9 mouse cellular contexts compared by ENCODE assay signal in the genomic region with DNA sequence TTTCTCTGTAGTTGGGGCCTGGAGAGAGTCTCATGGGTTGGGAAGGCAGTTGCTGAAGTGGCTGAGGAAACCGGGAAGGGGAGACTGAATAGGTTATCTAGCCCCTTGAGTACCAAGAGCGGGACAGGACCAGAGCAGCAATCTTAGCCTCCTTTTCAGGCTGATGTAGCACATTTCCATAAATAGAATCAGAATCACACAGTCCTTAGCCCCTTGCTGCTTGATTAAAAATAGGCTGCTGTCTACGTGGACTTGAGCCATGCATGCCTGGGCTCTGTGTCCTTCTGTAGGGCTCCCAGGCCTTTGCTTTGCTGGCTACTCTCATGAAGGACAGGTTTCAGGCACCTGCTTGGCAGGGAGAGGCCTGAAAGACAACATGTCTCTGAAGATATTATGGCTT. TPM values are rescaled to one million over a fixed set of nuclear protein-coding genes. Genes with fewer than 3 reads are reported as not detected.
DNase-seq lines count a peak whose midpoint lies in the region; TF ChIP-seq lines count a peak whose summit lies in the region.
"Had no signal": no experiment of that assay in that cellular context is flagged by ENCODE, and none has a peak within 500 bp of the region (broad histone marks: within the 10 kb centered on the region; RNA-seq: fewer than 3 reads in every experiment).

No protein-coding gene starts in this region.

- no peak for TF ChIP-seq CTCF in heart, adult 2 months (IDR thresholded peaks at IDR 0.05)

- peaks cover 5% of the 10 kb centered on the region; the same call in 1 of the 2 replicates for H3K36me3 ChIP-seq in heart, adult 2 months (ENCODE audit: control insufficient read depth, insufficient read depth, low read length)
- H3K36me3 ChIP-seq: stomach, embryonic 15.5 days had no signal

- TF ChIP-seq EP300 in heart, adult 2 months (IDR thresholded peaks at IDR 0.05; ENCODE audit: insufficient read depth, low read depth, low read length): peak; percentile 31; the same call in 1 of the 2 replicates

- 0 out of 2 replicates have a peak, but pooled peaks have one; percentile 26 for TF ChIP-seq POLR2A in heart, adult 2 months (IDR thresholded peaks at IDR 0.05; ENCODE audit: insufficient read depth, low read depth, low read length)

- H3K27ac ChIP-seq in heart, adult 2 months: peak overlapping the region; percentile 67
- H3K27ac ChIP-seq: stomach, embryonic 15.5 days had no signal

- WGBS in heart, adult 2 months: 36% methylated on average over 3 of the region's 3 CpGs

- 0 out of 2 replicates have a peak, but pooled peaks cover 3% of the 10 kb centered on the region for H3K4me1 ChIP-seq in heart, adult 2 months (ENCODE audit: control insufficient read depth, insufficient read depth, low read length)

- no peaks in the 10 kb centered on the region for H3K79me2 ChIP-seq in heart, adult 2 months (replicated peaks; ENCODE audit: control insufficient read depth, insufficient read depth, low read length)

- peak; percentile 10 to 41 for DNase-seq in cerebellum, postnatal 25 days
- DNase-seq in cerebellum, adult 9-10 months: no peak
- peak; percentile 13 for DNase-seq in brain, adult 2 months (ENCODE audit: low read depth, low spot score)
- DNase-seq in heart, adult 2 months: peak; percentile 28 to 72
- peak; percentile 14 to 21 for DNase-seq in heart, postnatal 36 days
- DNase-seq in urinary bladder, adult 2 months (ENCODE audit: low spot score): no peak
- no peak for DNase-seq in natural killer cell, adult 2 months (ENCODE audit: low spot score in 2 of 2)
- DNase-seq in ovary, postnatal 36 days (ENCODE audit: low spot score): no peak

- H3K4me3 ChIP-seq in heart, adult 2 months: no peak overlapping the region
- H3K4me3 ChIP-seq: stomach, embryonic 15.5 days had no signal

- H3K27me3 ChIP-seq in heart, adult 2 months (ENCODE audit: control insufficient read depth, insufficient read depth, low read length): no peaks in the 10 kb centered on the region
- H3K27me3 ChIP-seq: stomach, embryonic 15.5 days had no signal

- H3K9ac ChIP-seq in heart, adult 2 months (ENCODE audit: low read depth, low read length): no peak overlapping the region
- H3K9ac ChIP-seq: stomach, embryonic 15.5 days had no signal

- intact Hi-C loops in heart, adult 2 months (cut with DNase I): no loop called here
- intact Hi-C loops in heart, postnatal 36 days (cut with DNase I): loop anchor here (5.0 kb wide), 2 partner anchors 95 to 265 kb away; no protein-coding TSS in a partner anchor

RNA-seq across cellular contexts. Expression of gene Pbx1, which starts 44.8 kb away (rescaled TPM):
- 10 to 100 TPM; 52.8 to 54.7 TPM for total RNA-seq in heart, adult 2 months (2021)
- 33.1 and 47.6 TPM in 2 replicates for polyA plus RNA-seq in heart, adult 2 months (2012; rRNA removed)
- total RNA-seq in heart, postnatal 36 days (2021): 10 to 100 TPM; 47.2 to 63.0 TPM
- polyA plus RNA-seq in urinary bladder, adult 2 months (2012; rRNA removed): 77.8 and 103 TPM in 2 replicates

Comparison
In these comparisons a context has a peak if more than half of its experiments do, and no peak if none do; other contexts are left out.
1. DNase-seq: peak in cerebellum, postnatal 25 days (2 of 2), brain, adult 2 months (single experiment), heart, adult 2 months (2 of 2) and heart, postnatal 36 days (2 of 2); none in cerebellum, adult 9-10 months (single experiment), urinary bladder, adult 2 months (single experiment), natural killer cell, adult 2 months (0 of 2) and ovary, postnatal 36 days (single experiment).